11 mouse cellular contexts compared by ENCODE assay signal in genomic region chr12:102271447-102271846, GRCm38 (mm10). TPM values are rescaled to one million over a fixed set of nuclear protein-coding genes. Genes with fewer than 3 reads are reported as not detected.
DNase-seq lines count a peak whose midpoint lies in the region.
"Had no signal": no experiment of that assay in that cellular context is flagged by ENCODE, and none has a peak within 500 bp of the region (broad histone marks: within the 10 kb centered on the region; RNA-seq: fewer than 3 reads in every experiment).

No protein-coding gene starts in this region.

- intact Hi-C loops in left cerebral cortex, postnatal 4 days (cut with DNase I), result no loop called here
- intact Hi-C loops in left cerebral cortex, postnatal 36 days (cut with DNase I), result no loop called here

- DNase-seq in left cerebral cortex, postnatal 4 days, result peak; percentile 36
- no peak for DNase-seq in left cerebral cortex, postnatal 36 days (ENCODE audit: low spot score in 2 of 2)
- DNase-seq in Muller cell, postnatal 12 days (ENCODE audit: inconsistent ontology term), result peak; percentile 38
- peak; percentile 83 for DNase-seq in adrenal gland, postnatal 10 days
- peak; percentile 84 to 90 for DNase-seq in kidney, adult 8-10 months
- no peak for DNase-seq in thymus, postnatal 36 days
- DNase-seq in left cerebral cortex, adult 9 months (ENCODE audit: low spot score in 2 of 2), result no peak
- DNase-seq in frontal cortex, postnatal 14 days (ENCODE audit: low spot score in 2 of 2), result no peak
- DNase-seq: cerebellum, adult 9-11 months; gastrocnemius, postnatal 36 days; right cerebral cortex, postnatal 25 days had no signal

RNA-seq across cellular contexts. Expression of gene Rin3, which starts 11.4 kb away (rescaled TPM):
- total RNA-seq in left cerebral cortex, postnatal 4 days (2021), result 1 to 10 TPM; 4.0 to 4.5 TPM
- total RNA-seq in left cerebral cortex, postnatal 36 days (2021), result 1 to 10 TPM; 3.5 to 4.4 TPM
- 10 to 100 TPM; 19.2 to 21.6 TPM for total RNA-seq in adrenal gland, postnatal 10 days (2021)

Comparison
In these comparisons a context has a peak if more than half of its experiments do, and no peak if none do; other contexts are left out.
1. DNase-seq: peak in left cerebral cortex, postnatal 4 days (single experiment), Muller cell, postnatal 12 days (single experiment), adrenal gland, postnatal 10 days (single experiment) and kidney, adult 8-10 months (2 of 2); none in left cerebral cortex, postnatal 36 days (0 of 2), thymus, postnatal 36 days (0 of 2), left cerebral cortex, adult 9 months (0 of 2) and frontal cortex, postnatal 14 days (0 of 2).